Mouse (Mus musculus): Measurements from ENCODE around the gene Kidins220.

GRCm38 (mm10) chr12:24958526-24958925 is 16.2 kb upstream of the Kidins220 start:
- TF ChIP-seq CTCF (IDR thresholded peaks at IDR 0.05; ENCODE audit: low read depth, low read length) (no peak), POLR2A (IDR thresholded peaks at IDR 0.05; ENCODE audit: extremely low read depth, insufficient read depth, low read length) (no peak)

All from liver, adult 2 months (tissue).